Mouse (Mus musculus) urinary bladder, postnatal 14 days (tissue): ENCODE results near the gene Asb16.

Experiments used
- DNase-seq: peaks from one replicate; pipeline ENCODE4 v3.0.0; 2021; ENCODE audit warnings: low spot score

Gene Asb16

DNA sequence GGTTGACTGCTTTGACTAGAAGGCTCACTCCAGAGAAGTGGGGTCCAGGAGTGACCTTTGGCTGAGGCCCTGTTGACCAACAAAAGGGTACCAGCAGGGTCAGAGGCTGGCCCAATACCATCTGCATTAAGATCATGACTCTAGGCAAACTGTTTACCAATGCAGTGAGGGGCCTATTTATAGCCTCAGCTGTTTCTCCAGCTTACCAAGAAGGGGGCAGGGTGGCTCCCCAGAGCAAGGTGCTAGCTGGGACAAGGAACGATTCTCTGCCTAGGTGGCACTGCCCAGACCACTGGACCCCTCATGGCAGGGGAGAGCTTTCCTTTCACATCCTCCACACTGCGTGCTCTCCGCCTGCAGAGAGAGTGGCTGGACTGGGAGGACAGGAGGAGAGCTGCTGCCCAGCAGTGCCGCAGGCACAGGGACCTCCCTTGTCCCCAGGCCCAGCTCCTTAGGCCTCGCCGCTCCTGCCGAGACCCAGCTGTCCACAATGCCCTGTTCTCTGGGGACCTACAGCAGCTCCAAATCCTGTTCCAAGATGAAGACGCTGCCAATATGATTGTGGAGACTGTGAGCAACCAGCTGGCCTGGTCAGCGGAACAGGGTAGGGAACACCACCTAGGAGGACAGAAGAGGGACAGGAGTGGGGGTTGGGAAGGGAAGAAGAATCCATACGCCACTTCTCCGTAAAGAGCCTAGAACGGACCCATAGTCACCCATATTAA is at the start of gene Asb16:
Gene Asb16, plus strand, starts transcription at position 224 of the 725 bp plus-strand sequence.
- DNase-seq, result no peak

DNA sequence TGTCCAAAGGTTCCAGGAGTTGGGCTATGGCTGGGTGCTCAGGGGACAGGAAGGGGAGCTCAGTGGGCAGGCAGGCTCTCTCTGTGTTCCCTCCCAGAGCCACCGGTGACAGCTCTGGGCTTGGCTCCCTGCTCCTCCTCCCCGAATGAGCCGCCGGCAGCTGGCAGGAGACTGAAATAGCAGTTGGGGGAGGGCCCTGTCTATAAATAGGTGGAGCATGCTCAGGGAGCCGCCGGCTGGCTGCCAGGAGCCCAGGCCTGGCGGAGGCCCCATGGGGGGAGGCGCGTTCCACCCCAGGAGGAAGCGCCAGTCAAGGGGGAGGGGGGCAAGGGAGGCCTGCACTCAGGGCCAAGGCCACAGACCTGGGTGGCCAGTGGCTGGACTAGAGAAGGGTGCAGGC is 49.8 kb upstream of the Asb16 start:
- peak; percentile 95 for DNase-seq

DNA sequence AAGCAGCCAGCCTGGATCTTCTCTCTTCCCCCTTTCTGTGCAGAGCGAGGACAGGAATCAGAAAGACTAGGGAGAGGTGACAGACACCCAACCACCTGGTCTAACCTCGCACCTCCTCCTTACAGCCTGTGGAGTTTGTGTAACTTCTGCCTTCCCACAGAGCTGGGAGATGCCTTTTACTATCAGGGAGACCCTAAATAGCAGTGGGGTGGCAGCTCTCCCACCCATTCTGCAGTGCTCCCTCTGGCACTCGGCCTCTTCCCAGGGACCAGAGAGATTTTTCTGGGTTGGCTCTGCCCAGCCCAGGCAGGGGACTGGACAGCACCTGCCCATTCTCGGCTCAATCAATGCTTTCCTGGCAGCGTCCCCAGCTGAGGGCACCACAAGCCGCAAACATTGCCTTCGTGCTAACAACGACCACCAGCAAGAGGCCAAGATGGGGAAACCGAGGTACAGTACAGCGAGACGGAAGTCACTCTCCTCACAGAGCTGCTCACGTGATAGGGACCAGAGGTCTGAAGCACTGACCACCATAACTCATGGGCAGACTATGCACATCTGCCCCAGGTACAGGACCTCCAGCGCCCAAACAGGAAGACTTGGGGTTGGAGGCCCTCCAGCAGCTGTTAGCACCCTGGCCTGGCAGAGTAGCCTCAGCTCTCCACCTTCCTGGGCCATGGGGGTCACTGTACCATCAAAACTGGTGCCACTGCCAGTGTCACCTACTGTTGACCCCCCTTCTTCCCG is 49.1 kb upstream of the Asb16 start:
- no peak for DNase-seq

DNA sequence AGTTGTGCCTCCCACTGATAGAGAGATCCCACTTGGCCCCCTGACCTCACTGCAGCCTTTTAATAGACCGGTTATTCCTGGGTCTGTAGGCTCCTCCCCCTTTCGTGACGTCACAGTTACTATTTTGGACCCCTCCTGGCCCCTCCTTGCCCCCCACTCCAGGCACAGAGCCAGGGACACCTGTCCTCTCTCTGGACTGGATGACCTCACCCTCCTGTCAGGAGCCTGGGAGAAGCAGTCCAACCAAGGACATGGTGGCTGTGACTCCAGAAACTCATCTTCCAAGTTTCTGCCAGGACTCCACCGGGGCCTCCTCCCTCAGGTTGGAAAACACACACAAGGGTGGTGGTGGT is 48.6 kb upstream of the Asb16 start:
- DNase-seq, result no peak

DNA sequence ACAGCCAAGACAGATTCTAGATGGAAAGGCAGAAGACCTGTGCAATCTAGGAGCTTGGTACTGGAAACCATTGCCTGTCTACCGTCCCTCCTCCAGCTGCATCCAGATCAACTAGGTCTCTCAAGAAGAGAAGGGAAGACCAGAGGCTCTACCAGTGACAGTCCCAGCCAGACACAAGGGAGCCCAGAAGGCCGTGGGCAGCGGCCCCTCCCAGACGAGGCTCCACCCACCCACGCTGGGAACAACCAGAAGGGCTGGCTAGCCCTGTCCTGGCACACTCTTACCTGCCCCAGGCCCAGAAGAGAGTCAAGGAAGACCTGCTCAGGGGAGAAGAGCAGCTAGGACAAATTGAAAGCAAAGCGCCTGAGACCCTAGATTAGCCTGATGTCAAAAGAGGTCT is 48.1 kb upstream of the Asb16 start:
- DNase-seq, result no peak

DNA sequence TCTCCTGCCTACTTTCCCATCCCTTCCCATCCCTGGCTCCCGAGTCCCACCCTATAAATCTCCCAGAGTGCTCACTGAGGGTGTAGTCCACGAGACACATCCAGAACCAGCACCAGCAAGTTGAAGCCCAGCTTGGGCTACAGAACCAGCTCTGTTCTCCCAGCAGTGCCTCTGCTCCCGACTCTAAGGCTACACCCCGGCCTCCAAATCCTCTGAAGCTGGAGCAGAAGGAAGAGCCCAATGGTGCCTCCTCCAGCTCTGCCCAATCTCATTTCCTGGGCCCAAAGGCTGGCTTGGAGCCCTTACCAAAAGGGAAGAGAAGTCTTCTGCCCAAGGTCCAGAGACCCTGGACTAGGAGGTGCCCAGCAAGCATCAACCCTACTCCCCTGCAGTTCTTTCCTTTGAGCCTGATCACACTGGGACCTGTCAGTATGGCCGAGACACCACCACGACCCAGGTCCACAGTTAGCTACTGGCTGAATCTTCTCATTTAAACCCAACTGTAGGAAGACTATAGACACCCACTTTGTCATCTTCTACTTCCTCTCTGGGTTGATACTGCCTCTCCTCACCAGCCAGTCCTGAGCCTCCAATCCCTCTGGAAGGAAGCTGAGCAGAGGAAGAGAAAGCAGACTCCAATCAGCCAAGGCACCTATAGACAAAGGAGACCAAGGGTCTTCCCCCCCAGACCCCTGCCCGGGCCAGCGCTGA is 47.1 kb upstream of the Asb16 start:
- DNase-seq, result no peak

DNA sequence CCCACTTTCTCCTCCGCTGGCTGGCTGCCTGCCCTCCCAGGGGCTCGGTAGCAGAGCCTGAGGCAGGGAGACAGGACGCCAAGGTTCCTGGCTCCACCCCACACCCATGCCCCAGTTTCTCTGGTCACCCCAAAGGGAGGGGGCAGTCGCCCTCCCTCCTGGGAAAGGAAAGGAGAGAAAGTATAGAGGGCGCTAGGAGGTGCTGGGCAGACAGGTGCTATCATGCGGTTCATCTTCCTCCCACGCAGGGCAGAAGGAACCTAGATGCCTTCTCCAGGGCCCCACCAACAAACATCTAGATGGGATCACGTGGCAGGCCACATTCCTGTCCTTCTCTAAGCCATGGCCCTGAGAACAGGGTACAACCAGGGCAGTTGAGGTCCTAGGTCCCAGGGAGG is 46.6 kb upstream of the Asb16 start:
- DNase-seq, result no peak

DNA sequence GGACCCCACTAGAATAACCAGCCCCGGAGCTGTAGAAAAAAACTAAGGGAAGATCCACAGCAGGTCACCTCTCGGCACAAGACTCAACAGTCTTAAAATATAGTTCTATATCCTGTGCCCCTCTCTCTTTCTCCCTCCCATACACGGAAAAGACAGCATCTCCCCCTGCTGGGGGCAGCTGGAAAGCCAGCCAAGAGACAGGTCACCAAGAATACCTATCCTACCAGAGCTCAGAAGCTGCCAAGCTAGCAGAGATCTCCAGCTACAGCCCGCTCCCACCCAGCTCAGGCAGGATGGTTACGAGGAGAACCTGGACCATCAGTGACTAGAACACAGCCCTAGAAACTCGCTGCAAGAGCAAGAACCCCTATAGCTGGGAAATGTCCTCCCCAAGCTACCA is 45.4 kb upstream of the Asb16 start:
- DNase-seq, result no peak

DNA sequence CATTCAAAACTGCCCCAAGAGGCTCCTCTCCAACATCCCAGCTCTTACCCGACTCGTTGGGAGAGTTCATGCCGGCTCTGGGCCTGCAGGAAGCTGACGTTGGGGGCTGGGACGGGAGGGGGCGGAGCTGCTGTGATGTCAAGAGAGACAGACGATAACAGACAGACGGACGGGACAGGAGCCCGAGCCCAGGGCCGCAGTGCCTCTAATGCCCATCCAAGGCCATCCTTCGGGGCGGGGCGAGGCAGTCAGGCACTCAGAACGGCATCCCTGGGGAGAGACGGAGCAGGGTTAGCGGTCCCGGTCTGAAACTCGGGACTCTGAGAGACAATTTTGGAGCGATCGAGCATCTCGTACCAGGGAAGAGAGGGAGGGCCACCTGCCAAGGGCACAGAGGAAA is 43.9 kb upstream of the Asb16 start:
- DNase-seq, result no peak

DNA sequence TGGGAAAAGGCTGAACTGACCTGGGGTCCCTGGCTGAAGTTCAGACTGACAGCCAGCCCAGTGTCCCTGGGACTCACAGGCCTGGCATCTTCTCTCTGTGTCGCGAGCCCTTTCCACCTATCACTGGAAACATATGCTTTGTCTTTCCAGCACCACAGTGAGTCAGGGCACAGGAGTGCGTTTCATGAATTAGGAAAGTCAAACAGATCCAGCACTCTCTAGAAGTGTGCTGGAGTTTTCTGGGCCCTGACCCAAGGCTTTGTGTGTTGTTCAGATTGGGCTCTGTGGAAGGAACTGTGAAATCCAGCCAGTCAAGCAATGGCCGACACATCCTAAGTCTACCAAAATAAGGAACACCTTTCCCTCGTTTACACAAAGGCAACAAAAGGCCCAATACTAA is 43.3 kb upstream of the Asb16 start:
- no peak for DNase-seq

DNA sequence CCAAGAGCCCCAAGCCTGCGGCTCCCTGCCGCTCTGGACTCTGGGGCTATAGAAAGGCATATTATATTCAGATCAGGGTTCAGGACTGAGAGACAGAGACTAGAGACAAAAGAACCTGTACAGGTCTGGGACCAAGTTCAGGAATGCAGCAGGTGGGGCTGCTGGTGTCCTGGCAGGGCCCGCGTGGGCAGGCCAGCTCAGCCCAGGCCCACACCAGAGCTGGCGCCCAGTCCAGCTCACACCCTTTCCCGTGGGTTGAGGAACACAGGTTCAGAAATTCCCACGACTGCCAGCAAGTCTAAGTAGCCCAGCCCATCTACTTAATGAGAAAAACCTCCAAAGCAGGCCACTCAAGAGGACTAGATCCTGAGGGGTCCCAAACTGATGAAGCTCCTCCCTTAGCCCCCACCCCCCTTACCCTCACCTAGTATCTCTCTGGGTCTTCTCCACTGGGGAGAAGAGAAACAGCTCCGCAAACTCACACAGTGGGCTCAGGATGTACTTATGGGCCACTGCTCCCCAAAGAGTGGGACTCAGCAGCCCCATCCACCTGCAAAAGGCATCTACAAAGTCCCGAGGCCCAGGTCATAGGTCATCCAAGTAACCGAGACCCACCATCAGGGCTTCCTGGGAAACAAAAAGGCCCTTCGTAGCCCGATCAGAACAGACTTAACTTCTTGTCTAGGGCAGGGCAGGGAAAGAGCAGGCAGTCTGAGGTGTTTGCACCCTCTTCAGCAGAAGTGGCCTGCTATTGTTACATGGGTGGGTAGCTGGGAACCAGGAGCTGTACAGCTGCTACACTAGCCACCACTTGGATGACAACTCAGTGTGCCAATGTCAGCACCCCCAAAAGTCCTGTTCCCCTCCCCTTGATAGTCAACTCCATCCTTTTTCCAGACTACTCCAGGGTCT is 42.2 kb upstream of the Asb16 start:
- no peak for DNase-seq

DNA sequence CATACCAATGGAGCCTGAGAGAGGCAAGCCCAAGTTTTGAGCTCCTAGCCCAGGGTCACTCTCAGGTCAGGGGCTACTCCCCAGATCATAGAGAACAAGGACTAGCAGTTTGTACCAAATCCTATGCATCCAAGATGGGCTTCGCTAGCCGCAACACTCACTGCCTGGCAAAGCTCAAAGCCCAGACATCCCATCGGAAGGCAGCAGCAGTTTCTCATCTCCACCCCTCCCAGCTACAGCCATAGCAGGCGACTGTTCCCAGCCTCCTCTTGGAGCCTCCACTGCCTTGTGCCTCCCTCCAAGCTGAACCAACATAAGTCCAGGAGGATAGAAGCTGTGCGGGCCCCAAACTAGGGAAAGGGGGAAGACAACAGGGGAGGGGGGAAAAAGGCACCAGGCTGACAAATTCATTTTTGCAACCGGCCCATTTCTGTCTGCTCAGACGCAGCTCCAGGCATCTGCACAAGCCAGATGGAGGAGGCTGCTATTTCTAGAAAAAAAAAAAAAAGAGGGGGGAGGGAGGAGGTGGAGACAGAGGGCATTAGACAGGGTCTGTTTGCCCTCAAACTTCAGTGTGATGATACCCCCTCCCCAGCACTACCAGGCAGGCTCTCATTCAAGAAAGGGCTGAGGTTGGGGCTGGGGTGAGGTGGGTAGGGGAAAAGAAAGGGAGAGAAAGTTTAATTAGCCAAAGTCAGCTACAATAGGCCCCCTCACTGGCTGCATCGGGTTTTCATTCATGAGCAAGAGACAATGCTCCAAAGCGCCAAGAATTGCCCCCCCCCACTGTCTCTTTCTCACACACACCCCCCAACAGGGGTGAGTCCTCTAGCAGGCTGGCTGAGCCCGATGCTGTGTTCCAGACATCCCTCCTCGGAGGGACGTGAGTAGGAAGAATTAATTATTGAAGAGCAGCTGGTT is 41.0 kb upstream of the Asb16 start:
- no peak for DNase-seq

DNA sequence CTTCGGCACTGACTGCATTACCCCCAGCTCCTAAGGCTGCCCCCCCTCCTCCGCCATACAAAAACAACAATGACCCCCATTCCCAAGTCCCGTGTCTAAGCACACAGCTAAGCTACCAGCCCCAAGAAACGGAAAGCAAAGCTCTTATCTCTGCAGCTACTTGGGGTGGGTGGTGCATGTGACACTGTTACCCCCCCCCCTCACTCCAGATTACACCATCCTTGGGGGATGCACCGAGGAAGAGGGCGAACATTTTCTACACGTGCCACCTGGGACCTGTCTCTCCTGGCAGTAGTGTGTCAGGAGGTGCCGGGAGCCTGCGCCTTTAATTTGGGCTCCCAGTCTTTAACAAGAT is 40.4 kb upstream of the Asb16 start:
- DNase-seq, result no peak

DNA sequence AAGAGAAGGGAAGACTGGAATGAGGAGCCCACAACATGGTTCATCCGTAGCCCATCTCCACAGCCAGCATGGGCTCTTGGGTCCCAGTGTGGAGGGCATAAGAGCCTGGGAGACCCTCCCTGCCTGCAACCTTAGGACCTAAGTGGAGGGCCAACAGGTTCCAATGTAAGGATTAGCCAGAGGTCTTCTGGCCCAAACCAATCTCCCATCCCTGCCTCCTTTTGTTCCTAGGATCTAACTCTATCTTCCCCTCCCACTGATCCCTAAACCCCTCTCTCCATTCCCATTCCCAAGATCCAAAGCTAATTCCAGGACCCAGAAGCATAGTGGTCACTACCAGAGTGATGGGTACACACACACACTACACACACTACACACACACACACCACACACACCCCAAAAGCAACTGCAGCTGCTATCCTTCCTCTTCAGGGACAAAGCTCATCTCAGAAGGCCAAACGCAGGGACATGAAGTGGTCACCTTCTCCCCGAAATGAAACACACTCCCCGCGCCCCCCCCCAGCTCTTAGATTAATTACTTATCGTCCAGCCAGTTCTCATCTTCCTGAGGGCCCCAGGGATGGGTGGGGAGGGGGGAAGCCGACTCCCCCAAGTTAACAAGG is 39.8 kb upstream of the Asb16 start:
- DNase-seq, result no peak

DNA sequence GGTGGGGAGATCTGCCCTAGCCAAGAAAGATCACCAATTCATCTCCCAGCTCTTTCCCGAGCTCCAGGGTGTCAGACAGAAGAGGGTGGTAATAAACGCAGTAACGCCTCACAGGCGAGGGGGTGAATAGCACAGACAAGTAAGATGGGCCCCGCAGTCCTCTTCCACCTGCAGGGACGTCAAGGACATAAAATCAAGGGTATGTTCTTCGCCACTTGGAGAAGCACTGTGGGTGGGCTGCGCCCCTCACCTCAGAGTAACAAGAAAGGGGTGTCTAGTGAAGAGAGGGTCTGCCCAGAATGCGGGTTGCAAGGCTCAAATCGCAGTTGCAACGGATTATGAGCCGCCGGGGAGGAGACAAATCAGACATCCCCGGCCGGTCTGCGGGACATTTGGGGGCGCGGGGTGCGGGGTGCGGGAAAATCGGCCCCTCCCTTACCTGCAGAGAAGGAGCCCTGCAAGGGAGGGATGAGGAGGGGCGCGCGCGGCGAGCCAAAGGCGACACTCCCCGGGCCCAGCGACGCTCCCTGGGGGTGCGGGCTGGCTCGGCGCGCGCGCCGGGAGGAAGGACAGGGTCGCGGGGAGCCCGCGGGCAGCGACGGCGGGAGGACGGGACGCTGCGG is 39.1 kb upstream of the Asb16 start:
- no peak for DNase-seq

DNA sequence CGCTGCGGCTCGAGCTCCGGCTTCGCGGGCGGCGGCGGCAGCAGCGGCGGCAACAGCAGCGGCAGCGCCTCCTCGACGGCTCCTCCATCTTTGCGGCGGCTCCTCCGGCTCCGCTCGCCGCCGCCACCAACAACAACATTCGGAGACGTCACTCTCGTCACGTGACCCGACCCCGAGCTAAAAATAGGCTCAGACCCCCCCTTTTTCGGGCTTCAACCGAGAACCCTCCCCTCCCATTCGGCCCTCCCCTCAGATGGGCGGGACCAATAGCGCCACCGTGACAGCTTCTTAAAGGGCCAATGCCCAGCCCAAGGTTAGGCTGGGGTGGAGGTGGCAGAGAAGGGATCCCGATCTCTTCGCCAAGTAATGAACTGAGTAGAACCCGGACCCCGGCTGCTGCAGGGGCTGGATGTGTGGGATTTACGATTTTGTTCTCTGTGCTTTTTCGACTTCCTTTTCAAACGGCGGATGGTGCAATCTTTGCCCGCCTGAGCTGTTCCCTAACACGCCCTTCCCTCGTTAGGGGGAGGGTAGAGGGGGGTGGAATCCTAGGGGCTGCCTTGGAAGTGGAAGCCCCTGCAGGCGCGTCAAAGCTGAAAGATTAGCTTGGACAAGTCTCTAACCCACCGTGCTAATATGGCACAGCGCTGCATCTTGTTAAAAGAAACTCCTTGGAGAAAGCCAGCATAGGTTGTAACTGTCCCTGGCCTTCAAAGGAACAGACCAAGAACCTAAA is 38.4 kb upstream of the Asb16 start, which contains the start of gene Hdac5:
Gene Hdac5, minus strand, starts transcription at position 161 of the 736 bp plus-strand sequence.
- peak; percentile 98 for DNase-seq

DNA sequence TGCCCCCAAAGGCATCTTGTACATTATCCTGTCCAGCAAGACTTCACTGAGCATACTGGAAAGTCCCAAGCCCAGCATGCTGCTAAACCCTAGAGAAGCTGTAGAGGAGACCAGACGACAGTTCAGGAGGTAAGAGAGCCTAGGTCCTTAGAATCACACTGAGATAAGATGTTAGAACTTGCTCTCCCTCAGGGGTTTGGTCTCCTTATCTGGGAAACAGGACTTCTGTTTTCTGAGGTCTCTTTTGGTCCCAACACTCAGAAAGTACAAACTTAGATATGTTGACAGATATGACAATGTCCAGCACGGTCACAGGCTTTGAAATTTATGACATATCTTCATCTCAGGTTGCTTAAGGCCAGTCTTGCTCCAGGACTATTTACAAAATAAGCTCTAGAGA is 32.5 kb upstream of the Asb16 start:
- no peak for DNase-seq

DNA sequence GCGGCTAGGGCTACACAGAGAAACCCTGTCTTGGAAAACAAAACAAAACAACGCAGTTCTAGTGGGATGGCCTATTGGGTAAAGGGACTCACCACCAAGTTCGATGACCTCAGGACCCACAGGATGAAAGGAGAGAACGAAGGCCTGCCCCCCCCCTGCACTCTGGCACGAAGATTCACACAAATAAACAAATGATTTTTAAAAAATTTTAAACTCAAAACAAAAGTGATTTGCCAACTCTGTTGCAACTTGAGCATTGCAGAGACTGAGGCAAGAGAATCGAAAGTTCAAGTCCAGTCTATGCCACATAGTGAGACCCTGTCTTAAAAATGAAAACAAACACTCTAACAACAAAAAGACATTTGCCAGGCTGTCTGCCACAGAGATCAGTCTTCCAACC is 27.9 kb upstream of the Asb16 start:
- no peak for DNase-seq

DNA sequence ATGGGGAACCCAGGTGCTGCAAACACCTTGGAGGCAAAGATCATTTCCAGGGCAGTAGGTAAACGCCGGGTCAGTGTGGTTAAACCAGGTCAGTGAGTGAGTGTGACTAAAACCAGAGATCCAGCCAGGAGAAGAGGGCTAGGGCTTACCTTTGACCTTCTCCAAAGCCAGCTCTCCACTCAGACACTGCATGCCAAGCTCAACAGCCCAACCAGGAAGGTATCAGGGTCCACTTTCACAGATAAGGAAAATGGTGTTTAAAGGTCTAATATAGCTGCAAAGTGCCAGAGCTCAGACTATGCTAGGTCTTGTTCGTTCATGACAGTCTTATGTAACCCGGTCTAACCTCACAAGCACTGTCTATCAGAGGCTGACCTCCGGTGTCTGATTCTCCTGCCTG is 27.3 kb upstream of the Asb16 start:
- DNase-seq, result no peak
